Mouse (Mus musculus): ENCODE measurements around the gene Cyp17a1.

Gene Cyp17a1

DNA sequence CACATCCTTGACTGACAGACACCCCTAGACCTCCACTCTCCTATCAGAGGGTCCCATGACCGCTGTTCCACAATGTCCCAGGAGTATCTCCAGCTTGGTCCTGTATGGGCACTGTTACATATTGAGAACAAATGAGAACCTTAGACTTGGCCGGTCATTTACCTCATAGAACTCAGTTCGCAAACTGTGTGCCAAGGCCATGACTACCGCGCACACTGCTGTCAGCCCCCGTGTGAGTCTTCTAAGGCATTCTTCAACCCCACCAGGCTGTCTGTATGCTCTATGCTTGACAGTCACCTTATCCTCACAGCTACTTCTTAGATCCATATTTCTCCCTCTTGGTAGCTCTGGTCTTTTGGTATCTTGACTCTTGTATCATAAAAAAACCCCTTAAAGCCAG, 53.5 kb downstream of the Cyp17a1 start:
- intact Hi-C loops (cut with DNase I), result no loop called here

GRCm38 (mm10) chr19:46619001-46619400, 54.0 kb downstream of the Cyp17a1 start:
- intact Hi-C loops (cut with DNase I), result no loop called here

DNA sequence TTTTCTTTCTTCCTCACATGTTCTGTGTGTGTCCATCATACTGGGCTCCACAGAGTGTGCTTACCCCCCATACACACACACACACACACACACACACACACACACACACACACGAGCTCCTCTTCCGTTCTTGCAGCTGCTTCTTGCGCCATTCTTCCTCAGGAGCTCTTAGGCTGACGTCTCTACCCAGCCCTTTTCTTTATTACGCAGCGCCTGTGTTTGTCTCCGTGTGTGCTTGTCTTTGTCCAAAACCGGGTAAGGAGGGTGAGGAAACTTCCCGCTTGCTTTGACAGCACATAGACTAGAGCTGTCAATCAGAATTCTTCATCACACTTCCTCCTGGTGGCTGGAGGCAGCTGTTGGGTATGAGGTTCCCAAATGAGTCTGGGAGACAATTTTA, 54.6 kb downstream of the Cyp17a1 start:
- intact Hi-C loops (cut with DNase I), result no loop called here

GRCm38 (mm10) chr19:46617361-46617760, 55.6 kb downstream of the Cyp17a1 start:
- intact Hi-C loops (cut with DNase I), result no loop called here

All from adrenal gland (tissue).